Mouse (Mus musculus) frontal cortex, postnatal 10 days (tissue): ENCODE measurements around the gene Nrp2.

ENCODE experiments used
- DNase-seq, 2 experiments: peaks; one replicate each; pipeline ENCODE4 v3.0.0; 2022; ENCODE audit warnings: low spot score in 2 of 2, mixed read lengths in 1 of 2

The Nrp2 gene

DNA sequence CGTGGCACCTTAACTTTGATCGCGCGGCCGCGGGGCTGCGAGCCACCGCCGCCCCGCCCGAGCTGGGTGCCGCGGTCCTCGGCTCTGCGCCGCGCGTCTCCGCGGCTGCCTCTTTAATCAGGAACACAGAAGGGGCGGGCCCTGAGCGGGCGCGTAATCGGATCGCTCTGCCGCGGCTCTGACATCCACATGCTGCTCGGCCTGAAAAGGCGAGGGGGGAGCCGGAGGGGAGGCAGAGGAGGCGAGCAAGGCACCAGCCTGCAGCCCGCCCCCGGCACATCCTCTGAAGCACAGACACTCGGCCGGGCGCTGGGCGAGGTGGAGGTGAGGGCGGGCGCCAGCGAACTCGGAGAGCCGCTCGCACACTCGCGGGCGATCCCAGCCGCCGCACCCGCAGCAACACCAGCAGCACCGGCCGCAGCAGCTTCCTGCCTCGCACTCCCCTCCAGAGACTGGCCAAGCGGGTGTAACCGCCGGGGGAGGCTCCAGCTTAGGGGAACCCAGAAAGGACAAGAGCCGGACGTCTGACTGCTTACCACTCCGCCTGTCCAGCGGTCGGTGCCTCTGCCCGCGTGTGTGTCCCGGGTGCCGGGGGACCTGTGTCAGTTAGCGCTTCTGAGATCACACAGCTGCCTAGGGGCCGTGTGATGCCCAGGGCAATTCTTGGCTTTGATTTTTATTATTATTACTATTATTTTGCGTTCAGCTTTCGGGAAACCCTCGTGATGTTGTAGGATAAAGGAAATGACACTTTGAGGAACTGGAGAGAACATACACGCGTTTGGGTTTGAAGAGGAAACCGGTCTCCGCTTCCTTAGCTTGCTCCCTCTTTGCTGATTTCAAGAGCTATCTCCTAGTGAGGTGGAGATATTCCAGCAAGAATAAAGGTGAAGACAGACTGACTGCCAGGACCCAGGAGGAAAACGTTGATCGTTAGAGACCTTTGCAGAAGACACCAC is at the start of gene Nrp2:
TSS of gene Nrp2 (plus strand) at position 128 of the 959 bp plus-strand sequence.
- DNase-seq: peak; percentile 67 to 80

- DNase-seq: no peak
Observed at GRCm38 (mm10) chr1:62654436-62654835, 48.6 kb upstream of the Nrp2 start.

DNA sequence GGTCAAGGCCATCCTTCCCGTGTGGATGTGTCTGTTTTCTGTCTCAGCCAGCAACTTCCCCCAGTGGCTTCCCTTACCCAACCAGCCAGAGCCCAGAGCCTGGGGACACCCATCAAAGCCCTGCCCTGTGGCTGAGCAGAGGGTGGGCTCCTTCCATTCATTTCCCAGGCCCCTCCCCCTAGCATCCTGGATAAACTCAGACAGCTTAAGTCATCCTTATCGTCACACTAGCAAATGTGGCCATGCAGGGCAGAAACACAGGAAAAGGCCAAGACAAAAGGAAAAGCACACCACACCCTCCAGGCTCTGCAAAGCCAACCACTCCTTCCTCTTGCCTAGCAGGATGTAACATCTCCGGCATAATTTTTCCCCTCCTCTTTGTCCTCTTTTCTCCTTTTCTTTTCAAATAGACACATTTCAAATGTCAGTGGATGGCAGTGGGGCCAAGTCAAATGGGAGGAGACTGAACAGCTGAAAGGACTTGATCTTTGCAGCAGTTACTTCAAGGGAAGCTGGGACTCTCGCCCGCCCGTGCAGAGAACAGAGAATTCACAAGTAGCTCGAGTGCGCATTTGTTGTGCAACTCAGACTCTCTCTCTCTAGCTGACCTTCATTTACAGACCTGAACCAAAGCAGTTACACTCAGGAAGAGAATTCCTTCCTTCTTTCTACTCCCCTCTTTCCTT is 38.0 kb upstream of the Nrp2 start:
- DNase-seq: no peak

GRCm38 (mm10) chr1:62665771-62666730 is 37.0 kb upstream of the Nrp2 start:
- no peak for DNase-seq

- DNase-seq: no peak
Observed at GRCm38 (mm10) chr1:62666780-62667179, 36.3 kb upstream of the Nrp2 start.

DNA sequence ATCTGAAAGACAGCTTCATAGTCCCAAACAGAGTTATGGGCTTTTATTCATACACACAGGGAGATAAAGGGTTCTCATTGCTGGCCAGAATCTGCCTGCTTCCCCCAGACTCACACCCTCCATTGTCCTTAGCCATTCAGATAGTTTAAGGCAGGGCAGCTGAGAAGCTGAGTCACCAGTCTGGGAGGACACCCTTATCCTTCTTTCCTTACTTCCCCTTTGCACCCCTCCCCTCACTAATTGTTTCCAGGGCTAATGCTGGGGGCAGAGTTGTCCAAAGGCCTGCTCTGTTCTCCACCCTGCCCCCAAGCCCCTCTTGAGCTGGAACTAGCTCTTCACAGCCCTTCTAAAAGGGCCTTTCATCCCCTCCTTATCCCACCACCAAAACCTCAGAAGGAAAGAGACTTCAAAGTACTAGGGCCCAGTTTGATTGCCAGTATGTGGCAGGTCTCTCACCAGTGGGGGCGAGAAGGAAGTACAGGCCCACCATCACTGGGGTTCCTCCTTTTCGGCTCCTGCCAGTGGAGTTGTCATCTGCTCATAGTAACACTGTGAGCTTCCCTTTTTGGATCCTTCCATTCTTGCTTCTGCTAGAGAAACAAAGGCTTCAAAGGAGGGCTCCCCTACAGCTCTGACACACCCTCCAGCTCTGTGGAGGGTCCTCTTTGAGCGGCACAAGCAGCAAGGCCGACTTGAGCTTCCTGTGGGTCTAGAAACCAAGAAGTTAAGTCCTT is 24.3 kb upstream of the Nrp2 start:
- DNase-seq: no peak

DNA sequence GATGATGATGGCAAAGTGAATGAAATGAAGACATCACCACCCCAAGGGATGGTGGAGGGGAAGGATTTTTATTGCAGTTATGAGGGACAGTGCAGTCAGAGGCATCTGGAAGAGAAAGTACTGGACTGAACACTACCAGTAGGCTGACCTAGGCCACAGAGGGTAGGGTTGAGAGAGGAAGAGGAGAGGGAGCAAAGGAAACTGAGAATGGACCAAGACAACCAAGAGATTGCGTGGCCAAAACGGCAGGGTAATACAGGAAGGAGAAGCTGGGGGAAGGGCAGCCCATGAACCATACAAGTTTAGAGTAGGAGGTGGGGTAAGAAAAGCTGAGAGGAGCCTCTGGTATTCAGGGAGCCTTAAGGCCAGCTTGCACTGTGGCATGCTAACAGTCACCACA is 23.6 kb upstream of the Nrp2 start:
- no peak for DNase-seq

DNA sequence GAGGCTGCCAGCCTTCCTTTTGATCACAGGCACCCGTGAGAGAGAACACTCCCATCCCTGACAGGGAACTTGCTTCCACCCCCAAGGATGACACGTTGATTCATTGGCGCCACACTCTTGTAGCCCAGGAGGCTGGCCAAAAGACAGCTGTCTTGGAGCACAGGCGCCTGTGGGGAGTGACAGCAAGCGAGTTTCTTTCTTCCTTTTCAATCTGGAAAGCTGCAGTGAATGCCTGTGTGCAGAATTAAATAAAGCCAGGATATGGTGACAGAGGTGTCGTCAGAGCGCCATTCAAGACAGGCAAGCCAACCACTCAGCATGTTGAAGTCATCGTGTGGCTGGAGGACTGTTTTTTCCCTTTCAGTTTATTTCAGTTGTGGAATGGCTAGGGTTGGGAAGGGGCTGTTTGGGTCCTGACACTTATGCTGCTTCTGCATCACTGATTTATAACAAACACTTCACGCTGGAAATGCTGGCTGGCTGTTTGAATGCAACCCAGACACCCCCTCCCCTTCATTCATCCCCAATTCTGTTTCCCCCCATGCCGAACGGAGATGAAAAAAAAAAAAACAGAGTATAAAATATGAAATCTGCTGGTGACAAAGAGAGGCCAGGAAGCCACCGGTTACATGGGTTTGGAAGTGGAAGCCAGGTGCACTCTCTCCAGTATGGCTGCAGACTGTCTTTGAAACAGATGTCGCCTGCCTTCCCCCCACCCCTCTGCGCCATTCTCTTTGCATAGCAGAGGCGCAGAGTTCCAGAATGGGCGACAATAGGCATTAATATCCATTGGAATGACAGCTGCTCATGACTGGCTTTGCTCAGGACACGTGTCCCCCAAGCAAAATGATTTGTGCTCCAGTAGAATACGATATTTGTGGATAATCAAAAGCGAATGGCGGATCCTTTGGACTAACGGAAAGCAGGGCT is 20.4 kb upstream of the Nrp2 start:
- no peak for DNase-seq

- no peak for DNase-seq
Observed at GRCm38 (mm10) chr1:62683498-62683897, 19.6 kb upstream of the Nrp2 start.

- no peak for DNase-seq
Observed at GRCm38 (mm10) chr1:62687511-62687910, 15.6 kb upstream of the Nrp2 start.

GRCm38 (mm10) chr1:62691175-62691574 is 11.9 kb upstream of the Nrp2 start:
- DNase-seq: no peak

DNA sequence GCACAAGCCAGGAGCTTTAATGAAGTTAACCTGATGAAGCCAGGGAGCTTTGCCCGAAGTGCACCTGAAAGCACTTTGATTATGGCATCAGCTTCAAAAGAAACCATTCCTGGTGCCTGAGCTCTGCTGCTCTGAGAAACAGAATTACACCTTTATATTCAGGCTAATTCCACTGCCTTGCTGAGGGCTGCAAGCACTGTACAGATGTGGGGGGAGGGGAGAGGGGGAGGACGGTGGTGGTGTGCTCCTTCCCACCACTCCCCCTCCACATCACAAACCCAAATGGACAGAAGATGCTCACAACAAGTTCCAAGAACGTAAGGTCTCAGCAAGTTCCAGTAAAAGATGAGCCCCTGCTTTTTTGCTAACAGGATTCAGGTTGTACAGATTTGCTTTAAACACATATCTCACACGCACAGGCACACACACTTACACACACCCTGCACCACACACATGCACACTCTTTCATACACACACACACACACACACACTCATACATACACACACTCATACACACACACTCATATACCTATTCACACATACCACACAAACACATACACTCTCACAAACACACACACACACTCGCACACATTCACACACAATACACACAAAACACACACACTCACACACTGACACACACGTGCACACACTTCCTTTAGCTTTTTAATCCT is 6.6 kb upstream of the Nrp2 start:
- DNase-seq: no peak

DNA sequence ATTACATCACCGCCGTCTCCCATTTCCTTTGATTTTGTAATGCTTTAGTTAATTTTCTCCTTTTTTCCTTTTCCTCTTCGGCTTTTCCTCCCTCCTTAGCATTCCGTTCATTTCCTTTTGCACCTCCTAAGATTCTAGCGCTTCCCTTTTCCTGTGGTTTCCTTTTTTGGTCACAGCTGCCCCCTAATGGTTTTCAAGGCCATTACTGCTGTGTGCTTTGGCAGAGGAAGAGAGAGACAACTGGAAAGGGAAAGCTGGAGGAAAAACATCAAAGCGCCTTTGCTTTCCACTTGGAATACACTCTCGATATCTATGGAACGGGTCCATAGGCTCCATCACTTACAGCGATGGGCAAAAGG is 6.1 kb upstream of the Nrp2 start:
- DNase-seq: no peak

DNA sequence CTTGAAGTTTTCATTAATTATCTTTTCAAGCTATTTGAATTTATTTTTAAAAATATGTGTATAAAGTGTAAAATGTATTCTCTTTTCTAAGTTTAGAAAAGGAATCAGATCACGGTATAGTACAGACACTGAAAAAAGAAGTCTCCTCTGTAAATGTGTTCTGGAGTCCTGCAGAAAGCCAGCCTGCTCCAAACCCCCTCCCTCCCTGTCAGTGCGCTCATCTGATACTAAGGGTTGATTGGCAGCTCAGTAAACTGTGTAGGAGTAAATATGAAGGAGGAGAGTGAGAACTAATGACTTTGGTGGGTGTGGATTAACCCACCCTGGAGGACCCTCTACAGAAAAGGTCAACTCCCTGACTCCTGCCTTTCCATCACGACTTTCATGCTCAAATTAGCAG is 5.7 kb upstream of the Nrp2 start:
- DNase-seq: no peak

DNA sequence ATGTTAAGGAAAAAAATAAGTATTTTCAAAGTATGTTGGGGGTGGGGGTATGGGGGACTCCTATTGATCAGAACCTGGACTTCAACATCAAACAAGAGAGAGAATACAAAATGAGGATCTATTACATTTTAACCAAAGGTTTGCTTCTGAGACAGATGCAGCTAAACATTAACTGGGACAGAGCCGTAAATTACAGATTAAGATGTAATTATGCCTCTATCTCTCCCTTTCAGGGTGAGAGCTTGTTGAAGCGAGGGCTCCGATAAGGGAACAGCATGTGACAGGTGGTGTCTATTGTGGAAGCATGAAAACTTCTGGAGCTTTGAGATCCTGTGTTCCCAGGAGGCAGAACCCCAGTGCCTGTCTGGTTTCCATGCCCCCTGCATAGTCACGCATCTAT is 3.3 kb upstream of the Nrp2 start:
- DNase-seq: no peak

GRCm38 (mm10) chr1:62701065-62701921 is 1.8 kb upstream of the Nrp2 start:
- DNase-seq: peak; percentile 70 to 72

DNA sequence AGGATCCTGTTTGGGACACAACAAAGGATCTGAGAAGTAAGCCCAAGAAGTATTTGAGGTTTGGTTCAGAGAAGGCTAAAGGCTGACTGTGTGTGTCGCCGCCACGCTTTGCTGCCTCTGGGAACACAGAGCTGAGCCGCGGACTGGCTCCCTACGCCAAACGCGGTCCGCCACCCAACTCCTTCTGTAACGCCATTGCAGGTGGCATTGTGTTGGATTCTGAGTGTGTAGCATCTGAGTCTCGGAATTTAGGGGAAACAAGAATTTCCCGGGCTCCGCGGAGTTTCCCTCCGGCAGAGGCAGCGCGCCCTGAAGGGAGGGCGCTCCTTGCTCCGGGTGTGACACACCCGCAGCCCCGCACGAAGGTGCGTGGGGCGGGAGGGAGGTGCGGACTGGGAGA is 342 bp upstream of the Nrp2 start:
- DNase-seq: no peak

GRCm38 (mm10) chr1:62704117-62704888 is 1.2 kb downstream of the Nrp2 start:
- DNase-seq: no peak
